Mouse (Mus musculus) c-Kit-positive CD71-positive TER-119-negative erythroid progenitor cells, embryonic 14.5 days (primary cell): ENCODE data around the gene Ankrd44.

Experiments
- DNase-seq: peaks from one replicate; pipeline ENCODE4 v3.0.0-alpha.2; 2013; ENCODE audit warnings: low read depth

The Ankrd44 gene

DNA sequence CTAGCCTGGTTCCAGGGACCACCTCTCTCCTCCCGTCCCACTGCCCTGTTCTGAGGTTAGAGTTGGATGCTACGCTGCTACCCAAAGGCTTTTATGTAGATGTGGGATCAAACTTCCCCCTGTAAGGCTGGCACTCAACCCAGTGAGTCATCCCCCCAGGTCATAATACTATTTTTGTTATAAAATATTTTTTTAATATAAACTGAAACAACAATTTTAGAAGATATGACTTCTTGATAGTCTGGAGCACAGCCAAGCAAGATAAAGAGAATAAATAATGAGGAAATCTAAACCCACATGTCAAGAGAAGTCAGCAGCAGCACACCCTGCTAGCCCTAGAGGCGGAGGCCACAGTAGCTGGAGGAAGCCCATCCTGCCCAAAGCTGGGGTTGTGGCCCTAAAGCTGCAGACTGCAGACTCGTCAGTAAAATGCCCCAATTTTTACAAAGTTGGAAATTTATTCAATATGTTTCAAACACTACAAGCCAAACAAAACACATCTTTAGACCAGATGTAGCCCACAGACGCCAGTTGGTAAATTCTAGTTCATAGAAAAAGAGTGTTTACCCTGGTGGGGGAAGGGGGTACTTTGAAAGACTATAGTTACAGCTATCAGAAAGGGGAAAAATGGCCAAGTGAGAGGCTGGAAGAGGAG lies 79.7 kb downstream of the Ankrd44 start:
- no peak for DNase-seq

- DNase-seq: no peak
Measured at GRCm38 (mm10) chr1:54844361-54844760, 81.8 kb downstream of the Ankrd44 start.

DNA sequence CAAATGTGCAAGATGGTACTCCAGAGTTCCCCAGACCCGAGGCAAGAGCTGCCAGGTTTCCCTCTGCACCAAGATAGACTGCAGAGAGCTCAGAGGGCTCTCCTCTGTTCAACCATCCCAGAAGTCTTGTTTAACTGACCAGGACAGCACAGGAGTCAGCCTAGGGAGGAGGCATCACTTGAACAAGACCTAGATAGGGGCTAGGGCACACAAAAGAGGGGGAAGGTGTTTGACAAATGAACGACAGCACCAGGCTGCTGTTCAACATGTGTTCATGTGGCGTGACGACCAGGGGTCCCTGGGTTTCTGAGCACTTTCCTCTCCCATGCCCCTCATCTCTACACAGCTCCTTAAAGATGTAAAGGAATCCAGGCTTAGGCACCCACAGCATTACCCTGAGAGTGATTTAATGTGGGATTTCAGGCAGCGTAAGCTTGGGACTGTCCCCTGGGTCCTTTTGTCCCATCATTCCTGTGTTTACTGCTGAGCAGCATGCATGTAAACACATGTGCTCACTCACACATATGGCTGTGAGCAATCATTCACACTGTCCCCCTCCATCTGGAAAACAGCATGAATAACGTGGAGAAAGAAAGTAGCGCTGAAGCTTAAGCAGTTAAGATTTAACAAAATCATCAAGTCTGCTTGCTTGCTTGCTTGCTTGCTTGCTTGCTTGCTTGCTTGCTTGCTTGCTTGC lies 83.3 kb downstream of the Ankrd44 start:
- DNase-seq: no peak

GRCm38 (mm10) chr1:54841788-54842187 lies 84.4 kb downstream of the Ankrd44 start:
- no peak for DNase-seq

- no peak for DNase-seq
Measured at GRCm38 (mm10) chr1:54840040-54840439, 86.1 kb downstream of the Ankrd44 start.

DNA sequence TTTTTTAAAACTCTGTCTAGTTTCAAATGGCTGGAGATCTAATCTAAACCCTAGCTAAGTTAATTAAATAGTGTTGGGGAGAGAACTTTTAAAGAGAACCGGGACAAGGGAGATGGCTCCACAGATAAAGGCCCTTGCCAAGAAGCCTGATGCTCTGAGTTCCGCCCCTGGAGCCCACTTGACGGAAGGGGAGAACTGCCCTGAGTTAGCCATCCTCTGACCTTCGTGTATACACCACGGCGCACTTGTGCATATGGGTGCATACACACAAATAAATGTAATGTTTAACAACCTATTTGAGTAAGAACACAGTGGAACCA lies 87.7 kb downstream of the Ankrd44 start:
- no peak for DNase-seq

DNA sequence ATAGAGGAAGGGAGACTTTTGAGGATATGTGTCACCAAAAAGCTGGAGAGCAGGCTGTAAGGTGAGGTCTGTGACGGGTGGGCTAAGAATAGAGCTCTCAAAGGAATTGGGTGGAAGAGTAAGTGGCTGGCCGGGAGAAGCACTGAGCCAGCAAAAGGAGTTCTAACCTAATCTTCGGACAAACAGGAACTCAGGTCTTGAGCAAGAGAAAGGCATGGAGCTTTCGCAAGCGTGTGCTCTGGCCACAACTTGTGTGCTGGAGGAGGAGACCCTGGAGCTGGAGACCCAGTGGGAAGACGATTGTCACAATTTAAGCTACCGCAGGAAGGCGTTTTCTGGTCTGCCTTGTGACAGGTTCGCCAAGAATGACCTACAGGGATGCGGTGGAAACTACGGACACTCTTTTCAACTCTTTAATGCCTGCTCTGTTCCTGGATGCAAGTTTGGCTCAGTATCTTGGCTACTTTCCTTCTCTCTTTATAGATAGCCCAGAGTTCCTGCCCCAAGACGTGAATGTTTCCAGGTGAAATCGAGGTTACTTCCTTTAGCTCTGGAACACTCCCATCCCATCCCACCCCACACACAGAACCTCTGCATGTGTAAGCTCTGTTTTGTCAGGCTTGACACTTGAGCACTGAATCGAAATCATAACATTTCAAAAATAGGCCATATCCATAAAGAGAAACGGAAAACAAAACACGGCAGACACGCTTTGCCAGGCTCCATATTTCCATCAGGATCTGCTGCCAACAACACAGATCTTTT lies 88.3 kb downstream of the Ankrd44 start:
- no peak for DNase-seq

DNA sequence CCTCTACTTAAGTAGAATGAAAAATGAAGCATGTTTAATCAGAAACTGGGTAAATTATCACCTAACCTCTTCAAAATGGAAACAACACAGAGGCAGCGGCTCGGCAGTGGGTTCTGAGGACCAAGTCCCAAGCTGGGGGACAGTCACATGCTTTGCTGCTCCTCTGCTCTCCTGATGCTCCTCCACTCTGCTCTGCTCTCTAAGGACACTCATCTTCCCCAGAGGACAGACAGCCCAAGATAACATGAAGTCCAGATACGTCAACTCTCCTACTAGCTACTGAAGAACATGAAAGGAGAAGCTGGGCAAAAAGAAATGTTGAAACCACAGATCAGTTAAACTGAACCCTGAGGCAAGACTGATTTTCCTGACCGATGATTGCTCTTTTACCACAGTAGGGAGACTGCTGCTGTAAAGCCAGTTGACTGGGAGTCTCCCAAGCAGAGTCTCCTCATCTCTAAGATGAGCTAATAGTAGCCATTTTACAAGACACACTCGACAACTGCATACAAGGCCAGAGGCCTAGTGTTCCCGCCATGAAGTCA lies 90.5 kb downstream of the Ankrd44 start:
- no peak for DNase-seq

GRCm38 (mm10) chr1:54833221-54833620 lies 93.0 kb downstream of the Ankrd44 start:
- DNase-seq: no peak

- DNase-seq: peak; percentile 34
Measured at GRCm38 (mm10) chr1:54832765-54833164, 93.4 kb downstream of the Ankrd44 start.

GRCm38 (mm10) chr1:54830223-54830622 lies 96.0 kb downstream of the Ankrd44 start:
- no peak for DNase-seq

GRCm38 (mm10) chr1:54829681-54830213 lies 96.4 kb downstream of the Ankrd44 start:
- DNase-seq: no peak

GRCm38 (mm10) chr1:54827827-54828226 lies 98.4 kb downstream of the Ankrd44 start:
- no peak for DNase-seq

DNA sequence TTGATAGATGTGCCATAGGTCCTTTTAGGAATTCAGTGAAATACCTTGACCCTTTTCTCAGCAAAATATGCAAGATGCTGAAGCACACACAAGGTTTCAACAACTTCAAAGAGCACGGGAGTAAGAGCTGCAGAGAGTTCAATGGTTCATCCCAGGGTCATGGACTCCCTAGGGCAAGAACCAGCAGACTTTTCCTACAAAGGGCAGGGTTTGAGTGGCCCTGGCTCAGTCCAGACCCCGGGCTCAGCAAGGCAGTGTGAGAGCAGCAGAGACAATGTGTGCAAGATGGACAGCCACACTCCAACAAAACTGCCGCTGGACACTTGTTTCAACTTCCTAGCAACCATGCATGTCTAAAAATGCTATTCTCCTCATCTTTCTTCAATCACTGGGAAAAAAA lies 98.8 kb downstream of the Ankrd44 start:
- no peak for DNase-seq

GRCm38 (mm10) chr1:54826426-54826986 lies 99.7 kb downstream of the Ankrd44 start:
- no peak for DNase-seq

DNA sequence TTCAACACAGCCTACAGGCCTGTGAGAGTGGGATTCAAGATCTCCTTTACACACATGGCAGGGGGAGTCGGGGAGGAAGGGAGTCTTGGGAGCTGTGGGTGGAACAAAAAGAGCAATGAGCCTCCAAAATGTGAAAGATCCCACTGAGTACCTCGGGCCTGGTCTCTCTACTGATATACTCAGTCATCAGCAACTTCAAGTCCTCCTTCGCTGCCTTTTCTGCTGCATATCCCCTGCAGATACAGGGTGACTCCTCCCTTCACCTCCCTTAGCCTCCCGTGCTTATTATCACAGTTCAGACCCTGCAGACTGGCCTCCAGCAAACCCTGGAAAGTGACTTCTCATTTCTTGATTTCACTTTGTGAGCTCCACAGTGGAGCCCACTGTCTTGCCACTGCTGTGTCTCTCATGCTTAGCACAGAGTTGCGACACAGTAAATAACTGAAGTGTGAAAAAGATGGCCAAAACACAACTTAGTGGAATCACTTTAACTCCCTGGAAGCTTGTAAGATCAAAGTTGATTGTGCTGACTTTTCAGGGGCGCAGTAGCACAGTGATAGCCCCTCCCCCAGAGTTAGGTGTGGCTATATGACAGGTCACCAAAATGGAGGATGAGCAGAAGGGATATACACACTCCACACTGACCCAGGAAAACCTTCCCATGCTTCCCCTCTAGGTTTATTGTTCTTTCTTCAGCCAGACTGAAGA lies 100.3 kb downstream of the Ankrd44 start:
- no peak for DNase-seq

DNA sequence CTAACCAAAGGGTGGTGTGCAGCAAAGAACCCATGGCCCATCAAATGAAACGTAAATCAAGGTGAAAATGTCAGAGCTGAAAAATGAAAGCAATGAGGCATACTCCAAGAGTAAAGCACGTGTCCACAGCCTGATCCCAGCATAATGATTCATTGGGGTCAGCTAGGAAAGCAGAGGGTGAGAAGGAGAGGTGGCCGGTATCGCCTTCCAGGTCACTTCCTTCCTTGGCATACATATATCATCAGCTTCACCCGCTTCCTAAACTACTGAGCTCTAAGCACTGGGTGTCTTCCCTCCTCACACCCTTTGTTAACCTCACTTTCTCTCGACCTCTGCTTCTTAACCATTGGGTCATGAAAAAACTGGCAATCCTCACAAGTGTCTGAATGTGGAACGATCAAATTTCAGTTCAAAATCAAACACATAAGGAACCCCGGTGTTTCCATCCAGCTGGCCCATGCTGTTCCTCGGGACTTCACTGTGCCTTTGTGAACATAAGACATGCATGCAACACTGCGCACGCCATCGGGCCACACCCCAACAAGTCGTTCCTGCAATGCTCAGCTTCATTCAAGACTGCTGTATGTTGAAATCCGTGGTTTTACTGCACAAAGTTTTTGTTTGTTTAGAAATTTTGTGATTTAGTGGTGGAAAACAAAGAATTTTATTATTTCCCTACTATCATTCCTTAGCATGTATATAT lies 101.9 kb downstream of the Ankrd44 start:
- DNase-seq: no peak

GRCm38 (mm10) chr1:54821797-54822196 lies 104.4 kb downstream of the Ankrd44 start:
- DNase-seq: no peak

DNA sequence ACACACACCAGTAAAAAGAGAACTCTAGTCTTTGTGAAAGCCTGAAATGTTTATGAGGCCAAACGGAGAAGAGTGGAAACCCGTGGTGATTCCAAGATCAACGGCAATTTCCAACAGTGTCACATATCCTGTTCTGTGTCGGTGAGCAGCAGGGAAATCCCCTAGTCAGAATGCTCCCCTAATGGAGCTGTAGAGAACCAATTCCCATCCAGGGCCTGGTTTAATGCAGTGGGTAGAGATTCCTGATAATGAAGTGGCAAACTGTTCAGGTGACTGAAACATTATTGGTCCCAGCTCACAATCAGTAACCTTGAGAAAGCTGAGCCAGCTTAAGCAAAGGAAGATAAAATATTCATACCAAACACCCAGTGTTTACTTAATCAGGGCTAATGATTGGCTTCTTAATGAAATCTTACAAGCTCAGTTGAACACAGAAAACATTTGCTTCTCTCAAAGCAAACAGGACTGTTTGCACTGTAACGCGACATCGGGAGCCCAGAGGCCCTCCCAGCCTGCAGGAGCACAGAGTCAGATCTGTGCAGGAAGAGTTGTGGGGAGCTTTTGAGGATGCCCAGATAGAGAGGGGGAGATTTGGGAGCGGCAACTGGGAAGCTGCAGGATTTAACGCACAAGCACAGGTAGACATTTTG lies 110.9 kb downstream of the Ankrd44 start:
- no peak for DNase-seq

DNA sequence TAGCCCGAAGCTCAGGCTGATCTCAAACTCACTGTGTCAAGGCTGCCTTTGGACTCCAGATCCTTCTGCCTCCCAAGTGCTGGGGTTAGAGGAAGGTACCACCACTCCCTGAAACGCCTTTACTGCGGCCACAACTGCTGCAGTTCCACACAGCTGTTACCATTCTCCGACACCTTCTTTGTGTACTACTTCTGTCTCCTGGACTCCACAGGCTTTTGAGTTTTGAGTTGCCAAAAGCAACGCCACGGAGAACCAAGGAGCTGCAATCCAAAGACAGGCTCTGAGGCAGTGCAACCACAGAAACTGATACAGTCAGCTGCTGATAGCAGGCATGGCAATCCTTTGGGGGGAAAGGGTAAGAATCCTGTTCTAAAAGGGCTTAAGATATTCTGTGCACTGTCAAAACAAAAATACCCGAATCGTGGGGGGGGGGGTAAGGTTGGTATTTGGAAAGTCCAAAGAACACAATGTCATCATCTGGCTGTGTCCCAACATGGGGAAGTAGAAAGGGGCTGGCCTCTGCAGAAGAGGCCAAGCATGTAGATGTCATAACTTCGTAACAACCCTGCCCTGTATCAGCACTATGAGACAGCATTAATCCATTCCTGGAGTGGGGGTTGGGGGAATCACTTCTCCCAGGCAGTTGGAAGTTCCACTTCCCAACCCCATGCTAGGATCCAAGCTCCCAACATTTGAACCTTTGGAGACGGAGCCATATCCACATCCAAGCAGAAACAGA lies 116.2 kb downstream of the Ankrd44 start:
- no peak for DNase-seq
